Mouse (Mus musculus): ENCODE results near the gene Akap2. TPM values are rescaled to one million over a fixed set of nuclear protein-coding genes. Genes with fewer than 3 reads are reported as not detected.

Gene Akap2
- total and polyA plus RNA-seq, 3 experiments, result 1.7 to 7.2 TPM; not detected in 1

DNA sequence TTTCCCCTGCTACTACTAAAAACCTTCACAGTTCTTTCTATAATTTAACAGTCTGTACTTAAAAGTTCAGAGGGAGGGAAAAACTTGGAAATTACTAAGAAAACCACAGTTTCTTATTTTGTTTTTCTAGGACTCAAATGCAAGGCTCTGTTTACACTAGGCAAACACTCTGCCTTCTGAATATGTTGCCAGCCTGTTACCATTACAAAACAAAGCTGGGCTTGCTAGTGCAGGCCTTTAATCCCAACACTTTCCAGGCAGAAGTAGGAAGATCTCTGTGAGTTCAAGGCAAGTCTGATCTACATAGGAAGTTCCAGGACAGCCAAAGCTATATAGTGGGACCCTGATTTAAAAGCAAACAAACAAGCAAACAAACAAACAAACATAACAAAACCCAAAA is 58.1 kb downstream of the Akap2 start:
- TF ChIP-seq MXI1 (IDR thresholded peaks at IDR 0.05; ENCODE audit: low read depth, low read length) (no peak), HCFC1 (IDR thresholded peaks at IDR 0.05; ENCODE audit: low read depth, low read length) (no peak), TBP (IDR thresholded peaks at IDR 0.05; ENCODE audit: low read depth, low read length) (no peak), CHD2 (IDR thresholded peaks at IDR 0.05; ENCODE audit: low read length) (no peak), TCF12 (IDR thresholded peaks at IDR 0.05; ENCODE audit: low read depth, low read length) (no peak), NRF1 (IDR thresholded peaks at IDR 0.05; ENCODE audit: insufficient read depth, low read depth, low read length, poor library complexity, severe bottlenecking) (no peak), ZC3H11A (IDR thresholded peaks at IDR 0.05; ENCODE audit: low read depth, low read length) (no peak), SMC3 (IDR thresholded peaks at IDR 0.05; ENCODE audit: low read depth, low read length) (no peak), JUND (IDR thresholded peaks at IDR 0.05; ENCODE audit: low read depth, low read length) (no peak), TAL1 (IDR thresholded peaks at IDR 0.05; ENCODE audit: low read length) (no peak), KAT2A (conservative IDR thresholded peaks at IDR 0.05; ENCODE audit: low read depth, low read length) (no peak), MYC (IDR thresholded peaks at IDR 0.05; ENCODE audit: low read depth, low read length) (no peak), POLR2A (IDR thresholded peaks at IDR 0.05; ENCODE audit: control insufficient read depth in 1 of 2, insufficient read depth in 1 of 2, low read depth in 1 of 2, low read length in 2 of 2, poor library complexity in 1 of 2) (no peak), CTCF (IDR thresholded peaks at IDR 0.05 in 2 of 3, conservative IDR thresholded peaks at IDR 0.05 in 1 of 3; ENCODE audit: control insufficient read depth in 1 of 3, insufficient read depth in 1 of 3, low read depth in 2 of 3, low read length in 3 of 3, poor library complexity in 1 of 3, severe bottlenecking in 1 of 3) (no peak), MYB (IDR thresholded peaks at IDR 0.05; ENCODE audit: low read depth, low read length) (no peak)
- no peak for DNase-seq (ENCODE audit: low read depth, low spot score)
- H3K4me3 ChIP-seq (ENCODE audit: control insufficient read depth in 1 of 2, insufficient read depth in 1 of 2, low read depth in 2 of 2, low read length in 2 of 2), result no peak overlapping the region
- H3K4me1 ChIP-seq (ENCODE audit: control insufficient read depth in 1 of 2, insufficient read depth in 2 of 2, low read length in 2 of 2), result peaks cover 0 to 12% of the 10 kb centered on the region in 2 experiments; a peak in 3 of 4 replicates
- H3K79me2 ChIP-seq (ENCODE audit: control insufficient read depth, insufficient read depth, low read length, poor library complexity), result no peaks in the 10 kb centered on the region
- peaks cover 0 to 16% of the 10 kb centered on the region in 2 experiments; a peak in 2 of 4 replicates for H3K36me3 ChIP-seq (ENCODE audit: control insufficient read depth in 1 of 2, insufficient read depth in 2 of 2, low read length in 2 of 2)
- H3K27ac ChIP-seq (ENCODE audit: control insufficient read depth, low read depth, low read length), result no peak overlapping the region
- H3K9me3 ChIP-seq (replicated peaks; ENCODE audit: insufficient read depth, low read length), result no peaks in the 10 kb centered on the region
- 0 out of 4 replicates have a peak, but pooled peaks cover 0 to 2% of the 10 kb centered on the region in 2 experiments for H3K27me3 ChIP-seq (ENCODE audit: control insufficient read depth in 1 of 2, insufficient read depth in 2 of 2, low read length in 2 of 2)
- no peak overlapping the region for H3K9ac ChIP-seq (ENCODE audit: control insufficient read depth, low read depth, low read length, poor library complexity, severe bottlenecking)

DNA sequence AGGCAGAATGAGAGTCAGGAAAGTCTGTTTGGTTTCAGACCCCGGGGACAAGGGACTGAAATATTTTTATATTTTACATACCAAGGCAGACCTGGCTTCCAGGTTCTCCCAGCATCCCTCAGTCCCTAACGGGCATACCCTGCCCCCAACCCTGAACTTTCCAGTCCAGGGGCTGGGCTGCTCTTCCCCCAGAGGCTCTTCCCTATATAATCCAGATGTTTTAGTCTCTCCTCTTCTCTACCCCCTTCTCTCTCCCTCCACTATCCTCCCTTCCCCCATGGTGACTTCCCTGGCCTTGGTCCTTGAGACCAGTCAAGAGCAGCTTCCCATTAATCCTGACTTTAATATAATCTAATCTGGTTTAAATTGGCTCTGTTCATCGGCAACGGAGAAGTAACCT is 62.9 kb downstream of the Akap2 start:
- H3K4me1 ChIP-seq (ENCODE audit: control insufficient read depth in 1 of 2, insufficient read depth in 2 of 2, low read length in 2 of 2), result peaks cover 2 to 9% of the 10 kb centered on the region in 2 experiments; a peak in 3 of 4 replicates
- no peak for TF ChIP-seq RCOR1 (IDR thresholded peaks at IDR 0.05; ENCODE audit: low read depth, low read length)
- TF ChIP-seq EP300 (IDR thresholded peaks at IDR 0.05; ENCODE audit: low read depth in 1 of 2, low read length in 2 of 2), result no peak
- no peak for TF ChIP-seq ETS1 (IDR thresholded peaks at IDR 0.05; ENCODE audit: low read depth, low read length)
- TF ChIP-seq TAL1 (IDR thresholded peaks at IDR 0.05; ENCODE audit: low read length), result no peak
- no peak for TF ChIP-seq MAFK (IDR thresholded peaks at IDR 0.05; ENCODE audit: borderline replicate concordance, low read depth, low read length)
- no peak for TF ChIP-seq USF2 (IDR thresholded peaks at IDR 0.05; ENCODE audit: borderline replicate concordance in 1 of 2, insufficient read depth in 1 of 2, low read depth in 1 of 2, low read length in 2 of 2)
- TF ChIP-seq GABPA (IDR thresholded peaks at IDR 0.05; ENCODE audit: low read depth, low read length), result no peak
- no peak for TF ChIP-seq RAD21 (IDR thresholded peaks at IDR 0.05; ENCODE audit: low read depth, low read length)
- no peak for TF ChIP-seq USF1 (IDR thresholded peaks at IDR 0.05; ENCODE audit: low read depth, low read length)
- TF ChIP-seq MYB (IDR thresholded peaks at IDR 0.05; ENCODE audit: low read depth, low read length), result no peak
- TF ChIP-seq BHLHE40 (IDR thresholded peaks at IDR 0.05; ENCODE audit: borderline replicate concordance, low read depth, low read length), result no peak
- TF ChIP-seq JUND (IDR thresholded peaks at IDR 0.05; ENCODE audit: low read depth, low read length), result no peak
- no peak for TF ChIP-seq HCFC1 (IDR thresholded peaks at IDR 0.05; ENCODE audit: low read depth, low read length)
- TF ChIP-seq SIN3A (IDR thresholded peaks at IDR 0.05; ENCODE audit: low read length), result no peak
- no peak for TF ChIP-seq MYC (IDR thresholded peaks at IDR 0.05; ENCODE audit: low read depth, low read length)
- TF ChIP-seq NRF1 (IDR thresholded peaks at IDR 0.05; ENCODE audit: insufficient read depth, low read depth, low read length, poor library complexity, severe bottlenecking), result no peak
- TF ChIP-seq MAZ (IDR thresholded peaks at IDR 0.05; ENCODE audit: low read depth, low read length), result no peak
- no peak for TF ChIP-seq POLR2AphosphoS5 (IDR thresholded peaks at IDR 0.05; ENCODE audit: borderline replicate concordance, low read depth, low read length)
- no peaks in the 10 kb centered on the region for H3K9me3 ChIP-seq (replicated peaks; ENCODE audit: insufficient read depth, low read length)
- 0 out of 4 replicates have a peak, but pooled peaks cover 0 to 2% of the 10 kb centered on the region in 2 experiments for H3K27me3 ChIP-seq (ENCODE audit: control insufficient read depth in 1 of 2, insufficient read depth in 2 of 2, low read length in 2 of 2)
- no peaks in the 10 kb centered on the region for H3K36me3 ChIP-seq (ENCODE audit: control insufficient read depth in 1 of 2, insufficient read depth in 2 of 2, low read length in 2 of 2)
- no peak overlapping the region for H3K4me3 ChIP-seq (ENCODE audit: control insufficient read depth in 1 of 2, insufficient read depth in 1 of 2, low read depth in 2 of 2, low read length in 2 of 2)
- no peak overlapping the region for H3K27ac ChIP-seq (ENCODE audit: control insufficient read depth, low read depth, low read length)
- no peaks in the 10 kb centered on the region; the same call in 1 of the 2 replicates for H3K79me2 ChIP-seq (ENCODE audit: control insufficient read depth, insufficient read depth, low read length, poor library complexity)
- no peak overlapping the region for H3K9ac ChIP-seq (ENCODE audit: control insufficient read depth, low read depth, low read length, poor library complexity, severe bottlenecking)
- DNase-seq (ENCODE audit: low read depth, low spot score), result no peak
